Mouse (Mus musculus) regulatory T cell (primary cell): ENCODE results near the gene Ptprn2.

ENCODE experiments used
- in situ Hi-C: fragments of 300-600 bp; cut with MboI, MseI; formaldehyde crosslinking; loops from one replicate; pipeline ENCODE4 v1.15.1; 2025; ENCODE audit warnings: high pct_unique_total_duplicates

Ptprn2 gene

DNA sequence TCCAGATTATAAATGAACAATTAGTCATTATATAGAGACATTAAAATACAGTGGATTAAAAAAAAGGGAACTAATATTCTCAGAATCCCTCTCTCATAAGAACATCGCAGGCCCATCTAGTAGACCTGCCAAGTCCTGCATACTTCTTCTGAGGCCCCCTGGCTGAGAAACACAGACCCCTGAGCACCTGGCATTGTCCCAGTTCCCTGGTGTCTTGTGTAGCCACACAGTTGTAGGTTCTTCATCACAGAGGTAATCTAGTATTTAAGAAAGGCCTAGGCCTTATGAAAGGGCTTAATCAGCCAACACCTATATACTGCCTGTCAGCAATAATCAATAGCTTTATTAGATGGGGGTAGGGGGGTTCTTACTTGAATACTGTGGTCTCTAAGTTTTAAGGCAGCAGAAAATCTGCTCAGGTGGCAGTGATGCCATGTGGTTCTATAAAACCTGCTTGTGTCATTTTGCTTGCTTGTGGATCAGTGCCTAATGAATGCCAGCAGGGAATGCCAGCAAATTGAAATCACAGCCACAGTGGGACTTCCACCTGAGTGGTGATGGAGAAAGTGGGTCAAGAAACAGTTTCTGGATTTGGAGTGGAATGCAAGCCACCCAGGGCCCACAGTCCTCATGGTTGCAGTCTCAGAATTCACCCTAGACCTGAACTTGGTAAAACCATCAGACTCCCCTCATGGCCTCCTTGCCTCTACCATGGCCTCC is 388.5 kb downstream of the Ptprn2 start:
- in situ Hi-C loops: no loop called here

DNA sequence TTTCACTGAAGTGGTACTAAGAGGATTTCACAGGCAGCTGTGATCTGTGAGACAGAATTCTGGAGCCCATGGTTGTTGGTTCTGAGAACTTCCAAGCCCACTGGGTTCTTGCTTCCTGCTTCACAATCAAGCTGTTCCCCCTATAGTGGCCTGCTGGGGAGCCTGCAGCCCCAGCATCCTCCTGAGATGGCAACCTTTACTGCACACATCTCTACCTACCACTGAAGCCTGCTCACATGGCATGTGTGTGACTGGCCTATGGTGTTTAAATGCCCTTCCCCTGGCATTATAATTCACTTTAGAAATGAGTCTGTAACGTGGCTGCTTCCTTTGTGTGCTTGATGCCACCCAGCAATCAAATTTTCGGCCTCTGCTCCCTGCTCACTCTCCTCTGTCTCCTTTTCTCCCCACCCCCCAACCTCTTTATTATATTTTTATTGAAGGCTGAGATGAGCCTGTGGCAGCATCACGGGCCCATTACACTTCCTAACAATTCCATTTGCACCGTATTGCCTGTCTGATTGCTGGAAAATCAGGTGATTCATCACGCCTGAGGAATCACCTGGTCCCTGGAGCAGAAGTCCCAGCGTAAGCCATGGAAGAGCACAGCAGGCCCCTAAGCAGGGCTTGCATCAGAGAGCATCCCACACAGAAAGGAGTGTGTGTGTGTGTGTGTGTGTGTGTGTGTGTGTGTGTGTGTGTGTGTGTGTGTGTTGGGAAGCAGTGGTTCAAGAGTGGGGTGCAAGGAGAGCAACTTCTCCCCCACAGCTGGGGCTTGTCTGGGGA is 402.2 kb downstream of the Ptprn2 start:
- in situ Hi-C loops: no loop called here

DNA sequence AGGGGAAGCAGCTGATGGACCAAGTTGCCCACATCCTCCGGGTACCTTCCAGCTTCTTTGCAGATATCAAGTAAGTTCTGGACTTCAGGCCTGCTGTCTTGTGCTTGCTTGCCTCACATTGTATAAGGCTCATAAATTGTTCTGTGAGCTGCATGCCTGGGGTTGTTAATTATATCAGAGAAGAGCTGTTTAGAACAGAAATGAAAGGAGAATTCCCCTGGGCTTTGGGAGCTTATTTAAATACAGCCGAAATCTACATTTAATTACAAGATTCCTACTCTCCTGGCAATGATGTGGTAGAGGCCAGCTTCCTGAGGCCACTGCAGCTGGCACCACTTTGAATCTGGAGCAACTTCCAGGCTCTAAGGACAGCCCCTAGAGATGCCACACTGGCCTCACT is 403.3 kb downstream of the Ptprn2 start:
- in situ Hi-C loops: no loop called here

DNA sequence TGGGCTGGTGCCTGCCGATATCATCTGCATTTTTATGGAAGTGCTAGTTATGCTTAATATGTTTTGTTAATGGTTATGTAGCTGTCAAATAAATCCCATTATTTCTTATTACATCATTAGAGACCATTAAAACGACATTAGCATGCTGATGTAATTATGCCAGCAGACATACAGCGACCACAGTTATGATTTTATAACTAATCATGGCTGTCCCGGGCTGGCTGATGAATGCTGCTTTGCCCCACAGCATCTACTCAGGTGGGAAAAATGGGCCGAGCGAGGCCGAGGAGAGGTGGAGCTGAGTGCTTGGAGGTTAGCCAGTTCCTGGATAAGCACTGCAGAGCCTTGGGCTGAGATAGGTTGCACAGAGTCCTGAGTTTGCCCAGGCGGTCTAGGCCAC is 407.1 kb downstream of the Ptprn2 start:
- in situ Hi-C loops: no loop called here

DNA sequence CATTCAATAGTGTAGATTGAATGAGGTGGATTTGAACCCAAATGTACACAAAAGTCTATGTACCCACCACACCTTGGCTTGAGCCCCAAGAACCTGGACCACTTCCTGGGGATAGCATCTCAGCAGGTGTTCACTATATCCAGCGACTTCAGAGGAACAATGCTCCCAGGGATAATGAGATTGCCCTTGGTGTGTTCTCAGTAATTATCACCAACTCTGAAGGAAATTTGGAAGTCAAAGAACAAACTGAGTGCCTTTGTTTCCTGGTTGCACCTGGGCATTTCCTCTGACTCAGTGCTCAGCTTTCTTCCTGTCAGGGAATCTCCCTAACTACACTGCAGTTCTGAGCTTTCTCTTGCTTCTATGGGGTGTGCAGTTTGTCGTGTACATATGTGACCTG is 411.1 kb downstream of the Ptprn2 start:
- in situ Hi-C loops: no loop called here

DNA sequence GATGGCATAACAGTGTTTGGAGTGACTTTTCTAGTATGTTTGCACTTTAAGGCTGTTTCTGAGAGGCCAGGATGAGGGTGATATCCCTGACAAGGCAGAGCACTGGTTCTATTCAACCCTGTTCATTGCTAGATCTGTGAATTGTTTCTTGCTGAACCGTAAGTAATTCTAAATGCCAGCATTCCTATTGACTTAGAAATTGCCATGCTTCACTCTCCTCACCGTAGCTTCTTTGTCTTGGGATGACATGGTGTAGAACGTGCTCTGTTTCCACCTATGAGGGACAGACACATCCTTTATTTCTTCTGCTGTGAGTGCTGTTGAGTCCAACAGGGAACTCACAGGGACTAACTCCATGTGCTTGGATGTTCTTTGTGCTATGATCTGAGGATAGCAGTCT is 416.3 kb downstream of the Ptprn2 start:
- in situ Hi-C loops: no loop called here

DNA sequence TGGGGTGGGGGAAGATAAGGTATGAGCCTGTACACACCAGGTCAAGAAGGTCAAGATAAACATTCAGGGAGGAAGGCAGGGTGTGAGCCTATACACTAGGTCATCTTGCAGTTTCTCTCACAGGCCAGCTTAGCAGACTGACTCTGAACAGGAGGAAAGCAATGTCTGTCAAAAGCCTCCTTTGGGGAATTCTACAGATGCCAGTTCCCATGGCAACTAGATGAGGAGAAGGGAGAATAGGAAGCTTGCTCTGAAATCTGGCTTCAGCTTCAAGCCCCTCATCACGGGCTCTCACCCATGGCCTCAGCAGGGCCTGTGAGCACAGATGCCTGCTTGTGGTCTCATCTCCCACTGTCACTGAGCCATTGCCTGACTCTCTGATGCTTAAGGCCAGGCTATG is 421.9 kb downstream of the Ptprn2 start:
- in situ Hi-C loops: no loop called here

DNA sequence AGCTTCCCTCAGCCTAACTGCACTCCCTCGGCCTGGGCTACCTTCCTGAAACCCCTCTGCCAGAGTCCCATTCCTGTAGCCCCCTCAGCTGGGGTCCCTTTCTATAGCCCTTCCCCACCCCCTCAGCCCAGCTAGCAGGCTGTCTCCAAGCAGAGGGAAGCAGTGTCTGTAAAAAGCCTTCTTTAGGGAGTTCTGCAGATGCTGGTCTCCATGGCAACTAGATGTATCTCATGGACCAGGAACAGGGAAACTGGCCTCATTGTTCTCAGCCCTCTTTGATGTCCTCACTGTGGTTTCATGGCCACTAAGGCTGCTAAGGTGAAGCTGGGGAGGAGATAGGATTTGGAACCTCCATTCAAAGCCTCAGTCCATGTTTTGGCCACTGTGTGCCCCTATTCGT is 423.1 kb downstream of the Ptprn2 start:
- in situ Hi-C loops: no loop called here

DNA sequence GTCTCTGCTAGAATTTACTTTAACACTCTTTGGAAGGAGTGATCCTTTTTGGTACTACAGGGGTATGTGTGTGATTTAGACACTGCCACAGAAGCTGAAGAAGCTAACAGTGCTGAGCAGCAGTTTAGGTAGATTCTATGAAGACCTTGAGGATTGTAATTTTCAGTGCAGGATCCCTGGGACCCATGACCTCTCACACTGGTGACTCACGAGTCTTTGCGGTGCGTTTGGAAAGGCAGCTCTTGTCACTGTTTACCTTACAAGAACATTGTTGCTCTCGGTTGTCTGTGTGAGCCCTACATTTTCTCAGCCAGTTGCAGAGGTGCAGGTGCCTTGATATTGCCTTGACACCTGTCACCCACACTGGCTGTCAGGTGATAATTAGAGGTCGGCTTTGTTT is 431.3 kb downstream of the Ptprn2 start:
- in situ Hi-C loops: no loop called here

DNA sequence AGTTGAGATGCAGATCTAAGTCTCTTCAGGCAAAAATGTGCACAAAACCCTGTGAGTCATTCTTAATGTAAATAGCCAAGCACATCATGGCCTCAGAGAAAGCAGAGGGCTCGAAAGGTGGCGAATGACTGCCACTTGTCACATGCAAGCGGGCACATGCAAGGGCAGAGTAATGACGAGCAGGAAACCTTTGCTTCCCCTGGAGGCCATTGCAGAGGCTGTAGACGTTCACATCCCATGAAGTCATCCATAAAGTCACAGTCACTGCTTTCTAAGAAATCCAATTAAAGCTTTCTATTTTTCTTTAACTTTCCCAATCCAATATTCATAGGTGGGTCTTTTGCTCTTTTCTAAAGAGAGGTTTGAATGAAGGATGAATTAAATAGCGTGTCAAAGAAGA is 433.7 kb downstream of the Ptprn2 start:
- in situ Hi-C loops: no loop called here

DNA sequence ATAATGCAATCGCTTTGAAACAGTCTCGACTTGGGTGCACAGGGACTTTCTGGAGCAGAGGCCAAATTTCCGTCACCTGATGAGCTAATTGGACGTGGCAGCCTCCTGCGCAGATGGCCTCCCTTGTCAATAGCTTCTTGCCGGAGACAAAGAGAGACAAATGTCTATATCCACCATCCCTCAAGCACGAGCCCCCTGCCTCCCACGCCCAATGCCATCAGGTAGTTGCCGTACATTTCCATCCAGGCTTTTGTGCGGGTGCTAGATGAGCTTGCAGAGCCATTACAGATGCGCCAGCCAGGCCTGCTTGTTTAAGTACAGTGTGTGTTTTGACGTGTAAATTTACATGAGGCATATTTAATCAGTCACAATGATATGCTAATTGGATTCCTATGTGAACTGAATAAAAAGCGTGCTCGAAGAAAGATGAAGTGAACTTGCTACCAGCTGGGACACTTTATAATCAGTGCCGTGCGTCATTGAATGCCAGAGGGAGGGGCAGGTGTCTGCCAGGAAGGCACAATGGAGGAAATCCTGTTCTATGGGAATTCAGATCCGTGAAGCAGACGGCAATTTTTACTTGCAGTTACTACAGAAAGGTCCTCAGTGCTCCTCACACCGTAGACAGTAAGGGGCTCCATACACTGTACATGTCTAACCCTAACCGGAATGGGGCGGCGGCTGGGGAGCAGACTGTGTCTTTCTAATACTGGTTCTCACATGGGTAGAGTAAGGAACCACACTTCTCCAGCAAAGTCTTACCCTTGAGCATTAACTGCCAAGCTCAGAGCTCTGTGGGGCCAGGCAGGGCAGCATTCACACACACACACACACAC is 434.4 kb downstream of the Ptprn2 start:
- in situ Hi-C loops: no loop called here

DNA sequence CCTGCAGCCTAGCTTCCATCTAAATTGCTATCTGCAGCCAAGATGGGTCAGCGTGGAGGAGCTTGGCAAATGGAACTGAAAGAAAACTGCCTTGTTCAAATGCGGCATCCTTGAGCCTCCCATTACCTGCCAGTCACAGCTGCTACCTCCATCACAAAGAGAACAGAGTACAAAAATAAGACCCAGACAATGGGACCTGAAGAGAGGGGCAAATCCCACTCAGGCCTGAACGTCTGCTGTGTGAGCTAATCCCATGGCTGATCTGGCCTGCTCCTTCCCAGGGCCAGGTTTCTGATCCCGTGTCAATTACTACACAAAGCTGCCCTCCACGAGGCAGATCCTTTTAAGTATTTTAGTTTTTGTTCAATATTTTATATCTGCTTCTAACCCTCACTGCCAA is 441.6 kb downstream of the Ptprn2 start:
- in situ Hi-C loops: no loop called here

DNA sequence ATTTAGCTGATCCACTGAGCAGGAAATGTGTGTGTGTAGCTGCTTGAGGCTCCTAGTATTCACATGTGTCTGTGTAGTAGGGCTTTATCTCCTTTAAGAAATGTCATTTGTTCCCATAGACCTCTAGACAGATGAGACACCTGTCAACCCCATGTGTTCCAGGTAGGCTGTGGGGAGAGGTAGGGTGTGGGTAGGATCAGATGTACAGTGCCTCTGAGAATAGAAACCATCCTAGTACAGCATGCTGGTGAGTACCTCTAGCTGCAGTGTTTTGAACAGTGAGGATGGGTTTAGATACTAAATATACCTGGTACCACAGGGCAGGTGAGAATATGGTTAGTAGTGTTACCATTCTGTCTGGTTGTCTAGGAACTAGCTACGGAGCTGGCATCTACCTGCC is 442.0 kb downstream of the Ptprn2 start:
- in situ Hi-C loops: no loop called here

DNA sequence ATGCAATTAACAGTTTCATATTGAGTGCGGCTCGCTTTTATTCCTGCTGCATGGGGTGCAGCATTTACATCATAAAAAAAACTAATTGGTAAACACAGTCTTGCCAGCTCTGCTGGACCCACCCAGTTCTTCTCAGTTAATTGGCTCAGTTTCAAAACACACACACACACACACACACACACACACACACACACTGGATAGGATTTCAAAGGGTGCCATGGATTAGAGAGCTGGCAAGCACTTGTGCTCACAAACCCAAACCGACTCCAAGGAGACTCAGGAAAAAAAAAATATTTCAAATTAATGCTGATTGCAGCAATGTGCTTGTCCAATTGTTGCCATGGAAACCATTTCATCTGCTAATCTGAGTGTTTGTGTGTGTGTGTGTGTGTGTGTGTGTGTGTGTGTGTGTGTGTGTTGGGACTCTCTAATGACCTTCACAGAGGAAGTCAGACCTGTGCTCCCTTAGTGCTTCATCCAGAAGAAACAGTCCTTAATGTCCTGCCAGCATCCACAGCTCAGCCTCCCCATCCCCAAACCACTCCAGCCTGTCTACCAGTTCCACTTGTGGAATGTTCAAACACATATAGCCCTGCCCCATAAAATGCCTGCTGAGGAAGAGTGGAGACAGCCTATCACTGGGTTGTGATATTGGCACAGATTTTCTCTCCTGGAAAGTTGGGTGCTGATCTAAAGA is 452.8 kb downstream of the Ptprn2 start:
- in situ Hi-C loops: loop anchor here (10.0 kb wide), 1 partner anchor 164 kb away; no protein-coding TSS in a partner anchor

DNA sequence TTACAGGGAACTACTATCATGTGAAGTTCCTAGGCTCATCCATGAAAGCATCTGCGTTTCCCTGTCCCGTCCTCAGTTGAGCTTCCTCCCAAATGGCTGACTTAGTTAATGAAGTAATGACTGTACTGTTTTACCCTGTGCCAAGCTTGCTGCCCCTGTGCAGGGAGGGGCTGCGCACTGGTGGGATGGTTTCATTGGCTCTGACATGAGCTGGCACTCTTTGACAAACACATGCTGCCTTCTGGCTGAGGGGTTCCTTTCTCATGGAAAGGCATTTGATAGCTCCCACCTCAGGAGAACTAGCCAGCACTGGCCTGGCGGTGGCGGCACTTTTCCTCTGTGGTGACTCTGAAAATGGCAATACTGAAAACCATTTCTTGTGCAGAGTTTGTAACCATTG is 458.4 kb downstream of the Ptprn2 start:
- in situ Hi-C loops: no loop called here

DNA sequence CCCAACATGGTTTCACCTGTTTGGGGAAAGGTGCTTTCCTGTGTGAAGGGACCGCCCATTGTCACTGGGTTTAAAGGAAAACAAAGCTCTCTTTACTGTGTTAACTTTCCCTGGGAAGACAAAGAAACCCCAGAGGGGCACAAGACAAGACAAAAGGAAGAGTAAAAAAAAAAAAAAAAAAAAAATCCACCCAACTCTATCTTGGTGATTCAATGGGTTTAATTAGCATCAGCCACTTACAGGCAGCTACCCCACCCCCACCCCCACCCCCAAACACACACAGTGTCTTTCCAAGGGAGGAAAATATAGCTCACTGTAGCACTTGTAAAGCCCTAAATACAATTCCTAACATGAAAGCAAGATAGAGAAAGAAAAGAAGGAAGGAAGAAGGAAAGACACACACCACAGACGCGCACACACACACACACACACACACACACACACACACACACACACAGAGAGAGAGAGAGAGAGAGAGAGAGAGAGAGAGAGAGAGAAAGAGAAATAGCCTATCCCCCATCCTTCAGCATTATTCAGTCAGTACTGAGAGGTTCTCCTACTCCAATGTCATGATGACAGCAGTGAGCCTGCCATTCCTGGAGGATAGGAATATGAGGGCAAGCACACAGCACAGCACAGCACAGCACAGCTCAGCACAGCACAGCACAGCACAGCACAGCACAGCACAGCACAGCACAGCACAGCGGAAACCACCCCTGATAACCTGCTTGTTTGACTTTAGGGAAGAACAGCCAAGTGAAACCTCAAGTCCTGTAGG is 462.8 kb downstream of the Ptprn2 start:
- in situ Hi-C loops: no loop called here

DNA sequence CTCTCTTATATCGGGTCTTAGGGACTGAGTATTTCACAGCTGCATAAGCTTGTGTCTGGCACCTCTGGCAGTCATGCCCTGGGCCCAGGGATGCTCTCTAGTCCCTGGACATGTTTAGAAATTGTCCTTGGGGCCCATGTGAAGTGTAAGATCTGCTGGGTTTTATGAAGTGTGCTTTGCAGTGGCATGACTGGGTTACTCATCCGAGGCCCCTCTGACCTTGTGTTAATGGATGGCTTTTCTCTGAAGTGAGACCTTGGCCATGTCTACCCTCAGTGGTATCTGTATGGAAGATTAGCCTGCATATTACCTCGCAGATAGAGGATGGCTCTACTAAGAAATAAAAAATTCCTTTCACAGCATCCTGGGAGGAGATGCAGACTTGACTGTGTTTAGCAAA is 464.2 kb downstream of the Ptprn2 start:
- in situ Hi-C loops: no loop called here

DNA sequence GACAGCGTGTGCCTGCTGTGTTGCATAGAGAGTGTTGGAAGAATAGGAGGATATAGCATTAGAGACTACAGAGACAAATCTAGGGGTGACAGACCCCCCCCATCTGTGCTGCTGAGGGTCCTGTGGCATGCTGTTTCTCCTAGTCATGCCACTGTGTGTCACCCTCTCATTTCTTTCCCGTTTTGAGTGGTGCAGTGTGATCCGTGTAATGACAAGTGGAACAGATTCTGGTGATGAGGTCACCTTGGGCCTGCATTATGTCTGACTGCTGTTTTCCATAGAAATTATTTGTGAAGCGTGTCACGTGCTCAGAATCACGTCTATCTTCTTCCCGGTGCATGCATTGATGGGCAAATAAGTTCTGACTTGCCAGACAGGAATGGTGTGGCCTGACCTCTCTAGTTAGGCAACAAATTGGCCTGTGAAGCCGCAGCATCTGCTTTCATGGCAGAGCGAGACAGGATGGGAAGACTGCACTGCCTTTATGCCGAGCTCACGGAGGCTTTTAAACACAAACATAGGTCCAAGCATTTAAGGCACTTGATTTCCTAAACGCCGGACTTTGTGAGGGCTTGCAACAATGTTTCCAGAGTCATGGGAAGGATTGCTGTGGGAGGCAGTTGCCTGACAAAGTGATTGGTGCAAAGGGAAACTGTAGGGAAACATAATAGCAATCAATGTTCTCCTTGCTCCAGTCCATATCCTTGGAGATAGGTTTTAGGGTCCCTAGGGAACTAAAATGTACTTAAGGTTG is 467.1 kb downstream of the Ptprn2 start:
- in situ Hi-C loops: no loop called here

DNA sequence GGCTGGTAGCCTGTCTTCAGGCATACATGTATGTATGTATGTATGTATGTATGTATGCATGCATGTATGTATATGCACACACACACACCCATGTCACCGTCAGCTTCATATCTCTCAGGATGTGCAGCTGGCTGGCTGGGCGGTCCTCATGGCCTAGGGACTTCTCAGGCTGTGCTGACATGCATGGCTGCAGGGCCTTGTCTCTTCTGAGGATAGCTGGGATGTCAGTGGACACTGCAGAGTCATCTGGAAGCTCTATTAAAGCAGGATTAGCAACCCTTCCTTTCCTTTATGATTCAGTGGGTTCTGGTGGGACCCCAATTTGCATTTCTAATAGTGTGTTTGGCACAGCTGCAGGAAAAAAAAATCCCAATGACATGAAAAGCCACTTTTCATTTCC is 473.6 kb downstream of the Ptprn2 start:
- in situ Hi-C loops: no loop called here

DNA sequence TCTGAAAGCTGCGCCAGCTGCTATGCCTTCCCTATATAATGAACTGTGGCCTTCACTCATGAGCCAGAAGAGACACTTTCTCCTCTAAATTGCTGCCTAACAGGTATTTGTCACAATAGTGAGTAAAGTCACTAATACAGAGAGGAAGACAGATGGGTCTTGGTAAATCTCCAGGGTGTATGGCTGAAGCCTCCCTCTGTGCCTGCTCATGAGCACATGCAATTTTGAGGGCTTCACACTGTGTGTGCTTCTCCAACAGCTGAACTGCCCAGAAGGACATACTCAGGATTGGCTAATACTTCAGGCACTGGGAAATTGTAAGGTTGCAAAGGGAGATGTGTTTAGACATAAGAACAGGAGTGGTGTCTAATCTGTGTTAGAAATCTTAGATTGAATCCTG is 478.4 kb downstream of the Ptprn2 start:
- in situ Hi-C loops: no loop called here
